Mouse (Mus musculus) kidney, postnatal 25 days (tissue): Measurements from ENCODE around the gene Spout1.

Experiments used
- DNase-seq, 2 experiments: peaks; one replicate each; pipeline ENCODE4 v3.0.0; 2021; ENCODE audit warnings: mixed read lengths in 2 of 2

Gene Spout1

GRCm38 (mm10) chr2:30124472-30125274, 53.6 kb downstream of the Spout1 start, which contains the start of gene Zer1:
Gene Zer1 (minus strand): TSS chr2:30124585.
- peak; percentile 99 for DNase-seq

DNA sequence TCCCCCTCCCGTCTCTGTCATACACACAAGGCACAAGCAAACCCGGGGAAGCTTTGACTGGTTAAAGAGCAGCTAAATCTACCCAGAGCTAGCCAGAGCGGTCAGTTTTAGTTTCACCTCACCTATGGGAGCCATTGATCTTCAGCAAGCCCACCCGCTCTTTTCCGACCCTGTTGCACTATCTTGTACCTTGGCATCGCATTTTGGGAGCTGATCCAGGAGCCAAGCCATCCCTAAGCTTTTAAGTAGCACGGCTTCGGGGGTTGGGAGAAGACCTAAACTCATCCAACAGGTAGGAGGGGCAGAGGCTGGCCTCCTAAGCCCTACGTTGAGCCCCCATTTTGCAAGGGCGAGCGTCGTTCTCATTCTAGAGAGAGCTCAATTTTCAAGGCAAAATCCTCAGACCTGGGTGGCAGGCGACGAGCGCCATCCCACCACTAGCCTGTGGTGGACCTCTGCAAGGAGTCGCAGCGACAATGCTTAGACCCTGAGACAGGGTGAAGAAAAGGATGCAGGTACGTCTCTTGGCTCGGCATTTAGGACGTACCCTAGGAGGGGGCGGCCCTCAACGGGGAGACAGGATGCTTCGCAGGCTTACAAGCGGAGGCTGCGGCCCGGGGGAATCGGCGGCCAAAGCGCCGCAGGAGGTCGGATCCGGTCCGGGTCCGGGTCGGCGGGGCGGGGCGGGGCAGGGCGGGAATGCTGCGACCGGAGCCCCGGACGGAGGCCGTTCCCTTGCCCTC, 54.4 kb downstream of the Spout1 start:
- no peak for DNase-seq
